Mouse (Mus musculus) A20 (cell line): ENCODE results near the gene Usp21.

Experiments used
- DNase-seq: peaks from one replicate; pipeline ENCODE4 v3.0.0-alpha.2; 2011; ENCODE audit warnings: low read depth, low spot score

Gene Usp21

DNA sequence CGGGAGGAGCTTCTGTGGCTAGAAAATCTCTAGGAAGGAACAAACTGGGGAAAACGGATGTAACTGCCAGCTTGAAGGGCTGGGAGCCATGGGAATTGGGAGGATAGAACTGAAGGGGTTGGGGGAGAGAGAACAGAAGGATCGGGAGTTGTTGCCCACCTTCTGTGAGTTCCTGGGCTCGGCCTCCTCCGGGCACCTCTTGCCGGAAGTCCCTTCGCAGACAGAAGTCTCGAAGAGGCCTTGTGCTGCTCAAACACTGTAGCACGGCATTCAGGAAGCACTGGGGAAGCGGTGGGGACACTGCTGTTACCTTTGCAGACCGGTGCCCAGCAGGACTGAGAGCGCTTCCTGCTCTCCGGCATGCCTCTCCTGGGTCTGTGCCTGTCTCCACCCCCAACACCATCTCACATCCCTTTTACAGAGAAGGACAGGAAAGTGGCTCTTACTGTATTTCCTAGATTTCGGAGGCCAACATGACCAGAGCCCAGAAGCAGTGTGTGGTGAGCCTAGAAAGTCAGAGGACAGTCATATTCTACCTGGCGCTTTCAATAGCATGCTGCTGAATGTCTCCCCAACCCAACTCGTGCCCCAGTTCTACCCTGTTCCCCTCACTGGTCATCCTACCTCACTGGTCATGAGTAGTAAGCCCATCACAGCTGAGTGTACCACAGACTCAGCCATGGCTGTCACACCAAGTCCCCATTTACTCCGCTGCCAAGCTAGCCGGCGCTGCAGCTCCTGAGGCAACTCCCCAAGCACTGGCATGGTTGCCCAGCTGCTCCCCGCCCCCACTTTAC lies 2.5 kb downstream of the Usp21 start:
- DNase-seq, result no peak

- DNase-seq, result no peak
Observed at GRCm38 (mm10) chr1:171284491-171284890, 3.3 kb downstream of the Usp21 start.

DNA sequence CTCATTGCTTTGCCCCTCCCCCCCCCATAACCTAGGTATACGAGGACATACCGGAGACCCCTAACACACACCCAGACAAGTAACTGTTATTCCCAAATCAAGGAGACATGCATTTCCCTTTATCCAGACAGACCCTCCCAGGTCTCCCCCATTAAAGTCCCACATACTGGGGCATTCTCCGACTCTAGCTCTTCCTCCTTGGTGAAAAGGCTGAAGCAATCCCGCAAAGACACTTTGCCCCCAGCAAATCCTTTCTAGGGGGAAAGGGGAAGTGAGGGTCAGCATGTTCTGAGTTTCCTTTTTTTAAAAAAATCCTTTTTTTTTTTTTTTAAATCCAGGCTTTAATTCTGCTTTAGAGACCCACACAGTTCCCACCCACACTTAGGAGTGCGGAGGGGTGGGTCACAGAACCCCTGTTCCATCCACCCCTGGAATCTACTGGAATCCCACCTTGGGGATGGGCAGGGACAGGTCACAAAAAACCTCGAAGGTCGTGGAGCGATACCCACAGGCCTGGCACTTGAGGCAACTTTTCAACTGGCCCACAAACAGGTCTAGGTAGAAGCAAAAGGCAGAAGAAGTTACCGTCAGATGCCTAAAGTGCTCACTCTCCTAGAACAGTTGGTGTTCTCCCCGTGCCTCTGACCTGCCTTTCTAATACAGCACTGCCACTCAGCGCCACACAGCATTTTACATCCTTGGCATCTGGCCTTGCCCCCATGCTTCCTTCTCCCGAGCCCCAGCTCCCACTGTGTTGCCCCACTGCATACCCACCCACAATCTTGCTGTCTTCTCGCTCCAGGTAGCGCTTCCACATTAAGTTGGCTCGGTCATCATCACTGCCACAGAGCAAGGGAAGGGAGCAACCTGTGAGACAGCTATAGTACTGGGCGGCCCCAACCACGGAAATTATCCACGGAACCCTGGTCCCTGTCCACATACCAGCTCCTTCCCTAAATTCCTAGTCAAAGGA lies 4.3 kb downstream of the Usp21 start:
- no peak for DNase-seq

DNA sequence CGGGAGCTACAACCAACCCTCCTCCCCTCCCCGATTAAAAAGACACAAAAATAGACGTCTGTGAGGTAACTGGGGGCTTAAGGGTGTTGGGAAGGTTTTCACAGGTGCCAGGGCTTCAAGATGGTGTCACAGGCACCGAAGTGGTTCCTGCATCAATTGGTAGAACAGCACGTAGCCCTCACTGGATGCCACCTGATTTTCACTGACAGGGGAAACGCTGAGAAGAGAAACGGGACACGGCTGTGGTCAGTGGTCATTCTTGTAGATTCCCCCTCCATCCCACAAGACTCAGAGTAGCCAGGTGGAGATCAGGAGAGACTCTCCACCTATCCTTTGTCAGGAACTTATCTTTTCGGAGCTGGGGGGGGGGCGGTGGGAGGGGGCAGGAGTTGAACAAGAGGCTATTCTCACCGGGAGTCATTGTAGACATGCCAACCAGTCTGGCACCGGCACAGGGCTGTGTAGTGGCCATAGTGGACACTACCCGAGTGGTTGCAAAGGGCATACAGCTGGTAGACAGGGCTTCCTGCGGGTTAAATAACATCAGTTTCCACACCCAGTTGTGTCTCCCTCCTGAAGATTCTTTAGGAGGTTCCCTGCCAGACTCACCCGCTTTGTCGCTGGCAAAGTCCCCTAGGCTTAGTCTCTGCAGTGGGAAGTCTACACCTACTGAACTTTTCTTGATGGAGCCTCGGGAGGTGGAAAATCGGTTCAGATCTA lies 5.5 kb downstream of the Usp21 start:
- no peak for DNase-seq

DNA sequence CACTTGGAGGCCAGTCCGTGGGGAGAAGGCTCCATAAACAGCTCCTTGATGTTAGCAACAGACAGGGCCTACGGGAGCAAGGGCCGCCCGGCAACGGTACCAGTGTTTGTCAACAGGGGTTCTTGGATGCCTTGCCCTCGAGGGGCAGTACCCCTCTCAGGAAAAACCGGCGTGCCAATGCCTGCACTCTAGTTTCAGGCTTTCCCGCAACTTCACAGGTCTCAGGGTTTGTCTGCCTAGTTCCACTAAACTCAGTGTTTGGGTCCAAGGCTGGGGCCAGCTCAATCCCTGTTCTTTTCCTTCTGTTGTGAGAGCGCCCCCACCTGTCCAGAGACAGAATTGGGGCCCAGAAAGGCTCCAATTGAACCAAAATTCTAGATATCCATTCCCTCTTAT lies 6.3 kb downstream of the Usp21 start:
- DNase-seq, result peak; percentile 91

GRCm38 (mm10) chr1:171280916-171281527 lies 6.8 kb downstream of the Usp21 start, which contains the start of gene Ppox:
Gene Ppox, minus strand, starts transcription at chr1:171281186.
- peak; percentile 95 for DNase-seq

- no peak for DNase-seq
Observed at GRCm38 (mm10) chr1:171280250-171280915, 7.4 kb downstream of the Usp21 start.

GRCm38 (mm10) chr1:171279721-171280120 lies 8.1 kb downstream of the Usp21 start:
- no peak for DNase-seq

GRCm38 (mm10) chr1:171279012-171279705 lies 8.6 kb downstream of the Usp21 start:
- DNase-seq, result no peak

- DNase-seq, result no peak
Observed at GRCm38 (mm10) chr1:171278436-171278835, 9.4 kb downstream of the Usp21 start.

DNA sequence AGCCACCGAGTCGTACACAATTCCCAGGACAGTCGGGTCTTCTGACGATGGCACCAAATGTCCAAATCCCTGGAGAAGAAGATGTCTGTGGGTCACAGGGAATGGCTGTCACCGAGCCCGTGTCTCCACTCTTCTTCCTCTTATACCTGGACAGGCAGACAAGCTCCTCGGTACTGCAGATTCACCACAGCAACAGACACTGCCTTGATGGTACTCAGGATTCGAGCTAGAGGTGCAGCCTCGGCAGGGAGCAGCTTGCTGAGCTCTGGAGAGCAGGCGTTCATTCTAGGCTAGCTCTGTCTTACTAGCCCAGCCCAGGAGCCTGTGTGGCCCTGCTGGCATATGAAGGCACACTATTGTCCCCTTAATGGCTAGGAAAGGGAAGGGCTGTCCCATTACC lies 10.1 kb downstream of the Usp21 start:
- no peak for DNase-seq

- DNase-seq, result no peak
Observed at GRCm38 (mm10) chr1:171276110-171276748, 11.6 kb downstream of the Usp21 start.

GRCm38 (mm10) chr1:171275144-171275734 lies 12.6 kb downstream of the Usp21 start:
- DNase-seq, result no peak

GRCm38 (mm10) chr1:171274171-171274570 lies 13.6 kb downstream of the Usp21 start:
- DNase-seq, result no peak

DNA sequence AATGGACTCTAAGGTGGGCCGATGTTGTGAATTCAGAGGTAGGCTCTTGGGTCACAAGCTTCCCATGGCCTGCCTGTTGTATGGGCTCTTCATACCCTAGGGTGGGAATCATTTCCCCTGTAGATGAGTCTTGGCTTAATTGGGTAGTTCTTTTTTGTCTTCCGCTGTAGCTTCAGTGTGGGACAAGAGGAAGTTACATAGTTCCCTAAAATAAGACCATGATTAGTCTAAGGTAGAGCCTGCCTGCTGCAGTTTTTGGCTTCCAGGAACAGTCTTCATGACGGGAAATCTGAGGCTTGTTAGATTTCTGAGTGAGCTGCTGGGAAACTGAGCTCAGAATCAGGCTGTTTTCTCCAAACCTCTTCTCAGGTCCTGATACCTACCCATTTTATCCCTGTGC lies 15.7 kb downstream of the Usp21 start:
- DNase-seq, result no peak

- DNase-seq, result no peak
Observed at GRCm38 (mm10) chr1:171271622-171272021, 16.2 kb downstream of the Usp21 start.

DNA sequence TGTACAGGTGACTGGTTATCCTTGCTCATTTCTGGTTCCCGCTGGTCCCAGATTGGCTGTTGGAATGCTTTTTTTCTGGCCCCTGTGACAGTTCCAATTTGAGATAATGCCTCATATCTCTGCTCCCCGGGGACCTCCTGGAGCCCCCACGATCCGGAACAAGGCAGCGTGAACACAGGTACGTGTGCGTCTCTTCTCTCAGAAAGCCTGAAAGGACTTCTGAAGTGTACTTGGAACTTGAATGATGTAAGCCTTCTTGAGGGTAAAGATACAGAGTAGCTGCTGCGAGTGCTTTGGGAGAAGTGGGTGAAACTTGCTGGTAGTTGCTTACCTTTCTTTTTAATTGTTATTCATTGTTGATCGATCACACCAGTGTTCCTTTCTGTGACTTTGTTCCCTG lies 16.6 kb downstream of the Usp21 start:
- no peak for DNase-seq

DNA sequence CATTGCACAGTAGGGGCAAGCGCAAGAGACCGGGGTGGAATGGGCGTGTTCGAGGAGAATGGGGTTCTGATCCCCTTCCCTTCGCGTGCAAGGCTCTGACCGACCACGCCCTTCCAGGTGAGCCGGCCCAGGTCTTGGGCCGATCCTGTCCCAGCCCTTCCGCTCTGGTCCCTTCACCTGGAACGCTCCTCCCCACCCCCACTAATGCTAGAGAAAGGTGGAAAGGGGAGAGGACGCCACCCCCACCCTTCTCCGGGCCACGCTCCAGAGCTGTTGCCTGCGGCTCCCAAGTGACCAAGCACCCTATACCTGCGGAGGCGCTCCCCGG lies 17.3 kb downstream of the Usp21 start:
- no peak for DNase-seq

DNA sequence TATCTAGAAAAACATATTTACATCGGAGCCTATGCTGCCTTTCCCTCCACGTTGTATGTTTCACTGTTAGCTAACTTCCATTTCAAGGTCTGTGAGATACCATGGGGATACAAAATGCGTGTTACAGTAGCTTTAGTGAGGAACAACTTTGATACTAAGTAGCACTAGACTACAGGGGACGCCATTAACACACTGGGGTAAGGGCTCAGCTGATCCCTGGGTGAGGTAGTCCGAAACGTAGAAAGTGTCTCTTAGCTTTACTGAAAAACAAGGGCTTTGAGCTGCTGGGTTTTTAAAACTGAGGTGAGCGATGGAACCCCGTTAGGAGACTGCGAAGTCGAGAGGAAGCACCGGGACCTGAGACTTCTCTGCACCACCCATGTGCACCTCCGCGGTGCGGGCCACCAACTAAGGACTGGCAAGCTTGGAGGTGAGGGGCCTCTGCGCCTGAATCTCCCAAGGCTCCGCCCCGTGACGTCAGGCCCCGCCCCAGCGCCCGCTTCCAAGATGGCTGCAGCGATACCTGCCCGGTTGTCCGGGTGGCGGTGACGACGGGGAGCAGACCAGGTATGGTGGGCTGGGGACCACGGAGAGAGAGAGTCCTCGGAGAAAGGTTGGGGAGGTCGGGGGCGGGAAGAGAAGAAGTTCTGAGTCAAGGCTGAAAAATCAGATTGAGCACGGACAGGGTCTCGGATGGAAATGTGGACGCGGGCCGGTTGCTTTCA lies 17.8 kb downstream of the Usp21 start, which contains the start of gene B4galt3:
TSS of gene B4galt3 (plus strand) at position 481 of the 725 bp plus-strand sequence.
- peak; percentile 93 for DNase-seq
